Mouse (Mus musculus): Measurements from ENCODE around the gene Rnf6.
A peak's percentile ranks its signal among the peaks of the same experiment; 100 is the strongest.
"Not testable (repeated sequence)": the region's sequence is repeated elsewhere in the genome, so short reads cannot be mapped to it uniquely, and the experiment has no call there.

Rnf6 gene

GRCm38 (mm10) chr5:146230864-146231654, 9.7 kb upstream of the Rnf6 start, which contains the start of gene Cdk8:
Cdk8 (plus strand) TSS chr5:146231230.
- DNase-seq (ENCODE audit: low read depth in 2 of 2, low spot score in 2 of 2): peak; percentile 73 to 85

- DNase-seq (ENCODE audit: low read depth in 2 of 2, low spot score in 2 of 2): no peak
These were observed 8.7 kb upstream of the Rnf6 start for GRCm38 (mm10) chr5:146229869-146230650.

GRCm38 (mm10) chr5:146227496-146227895, 6.1 kb upstream of the Rnf6 start:
- no peak for DNase-seq (ENCODE audit: low read depth in 2 of 2, low spot score in 2 of 2)

- no peak for DNase-seq (ENCODE audit: low read depth in 2 of 2, low spot score in 2 of 2)
These were observed 2.4 kb upstream of the Rnf6 start for GRCm38 (mm10) chr5:146223786-146224185.

- DNase-seq (ENCODE audit: low read depth in 2 of 2, low spot score in 2 of 2): no peak
These were observed 367 bp upstream of the Rnf6 start for GRCm38 (mm10) chr5:146221722-146222121.

- DNase-seq (ENCODE audit: low read depth in 2 of 2, low spot score in 2 of 2): no peak
These were observed 865 bp downstream of the Rnf6 start for GRCm38 (mm10) chr5:146220501-146220878.

GRCm38 (mm10) chr5:146205537-146205936, 15.8 kb downstream of the Rnf6 start:
- no peak for DNase-seq (ENCODE audit: low read depth in 2 of 2, low spot score in 2 of 2)

- no peak for DNase-seq (ENCODE audit: low read depth in 2 of 2, low spot score in 2 of 2)
These were observed 17.4 kb downstream of the Rnf6 start for GRCm38 (mm10) chr5:146203921-146204320.

GRCm38 (mm10) chr5:146200580-146200979, 20.8 kb downstream of the Rnf6 start:
- DNase-seq (ENCODE audit: low read depth in 2 of 2, low spot score in 2 of 2): no peak

GRCm38 (mm10) chr5:146199540-146199939, 21.8 kb downstream of the Rnf6 start:
- no peak for DNase-seq (ENCODE audit: low read depth in 2 of 2, low spot score in 2 of 2)

GRCm38 (mm10) chr5:146199073-146199472, 22.3 kb downstream of the Rnf6 start:
- no peak for DNase-seq (ENCODE audit: low read depth in 2 of 2, low spot score in 2 of 2)

GRCm38 (mm10) chr5:146193360-146193759, 28.0 kb downstream of the Rnf6 start:
- DNase-seq (ENCODE audit: low read depth in 2 of 2, low spot score in 2 of 2): no peak

GRCm38 (mm10) chr5:146190501-146191269, 30.7 kb downstream of the Rnf6 start:
- no peak for DNase-seq (ENCODE audit: low read depth in 2 of 2, low spot score in 2 of 2)

- DNase-seq (ENCODE audit: low read depth in 2 of 2, low spot score in 2 of 2): no peak
These were observed 31.3 kb downstream of the Rnf6 start for GRCm38 (mm10) chr5:146190093-146190492.

- no peak for DNase-seq (ENCODE audit: low read depth in 2 of 2, low spot score in 2 of 2)
These were observed 32.6 kb downstream of the Rnf6 start for GRCm38 (mm10) chr5:146188712-146189111.

GRCm38 (mm10) chr5:146188144-146188543, 33.2 kb downstream of the Rnf6 start:
- DNase-seq (ENCODE audit: low read depth in 2 of 2, low spot score in 2 of 2): no peak

- peak; percentile 35 to 50 for DNase-seq (ENCODE audit: low read depth in 2 of 2, low spot score in 2 of 2)
These were observed 33.9 kb downstream of the Rnf6 start for GRCm38 (mm10) chr5:146187441-146187840.

- DNase-seq (ENCODE audit: low read depth in 2 of 2, low spot score in 2 of 2): not testable (repeated sequence)
These were observed 36.2 kb downstream of the Rnf6 start, which contains the start of gene 1700001J03Rik for GRCm38 (mm10) chr5:146185204-146185603. 1700001J03Rik (minus strand) TSS chr5:146185304.

GRCm38 (mm10) chr5:146172744-146173143, 48.6 kb downstream of the Rnf6 start:
- DNase-seq (ENCODE audit: low read depth in 2 of 2, low spot score in 2 of 2): not testable (repeated sequence)

- not testable (repeated sequence) for DNase-seq (ENCODE audit: low read depth in 2 of 2, low spot score in 2 of 2)
These were observed 50.7 kb downstream of the Rnf6 start, which contains the start of gene Gm6309 for GRCm38 (mm10) chr5:146170621-146171020. Gm6309 (minus strand) TSS chr5:146170721.

- DNase-seq (ENCODE audit: low read depth in 2 of 2, low spot score in 2 of 2): not testable (repeated sequence)
These were observed 60.9 kb downstream of the Rnf6 start, which contains the start of gene Gm5565 for GRCm38 (mm10) chr5:146160439-146160838. Gm5565 (minus strand) TSS chr5:146160539.
